Mouse (Mus musculus) T-helper 17 cell (primary cell): Measurements from ENCODE around the gene Pde10a.

ENCODE experiments used
- in situ Hi-C, 2 experiments: fragments of 300-600 bp; cut with MboI, MseI; formaldehyde crosslinking; loops; 1 replicate in 1 of 2; 2 replicates in 1 of 2; pipeline ENCODE4 v1.15.1; 2025; ENCODE audit warnings: high pct_unique_total_duplicates in 2 of 2

The Pde10a gene

GRCm38 (mm10) chr17:8936603-8937002 is 411.4 kb downstream of the Pde10a start:
- in situ Hi-C loops = no loop called here

- in situ Hi-C loops = no loop called here
Observed at GRCm38 (mm10) chr17:8951588-8951987, 426.4 kb downstream of the Pde10a start.

DNA sequence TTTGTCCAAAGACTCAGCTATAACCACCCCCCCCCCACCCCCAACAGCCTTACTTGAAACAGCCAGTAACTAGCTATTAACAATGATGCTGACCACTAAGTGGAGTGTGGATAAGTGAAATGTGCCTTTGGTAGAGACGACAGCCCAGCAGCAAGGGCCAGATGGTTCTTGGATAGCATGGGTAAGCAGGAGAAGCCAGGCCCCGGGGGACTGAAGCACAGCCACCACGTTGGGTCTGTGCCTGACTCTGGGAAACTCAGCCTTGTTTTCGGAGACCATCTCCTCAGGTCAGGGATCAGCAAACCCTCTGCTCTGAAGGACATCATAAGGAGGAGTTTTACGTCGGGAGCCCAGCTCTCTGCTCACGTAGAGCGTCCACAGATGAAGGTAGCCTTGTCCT is 427.8 kb downstream of the Pde10a start:
- in situ Hi-C loops = no loop called here

- in situ Hi-C loops = no loop called here
Observed at GRCm38 (mm10) chr17:8958125-8958524, 433.0 kb downstream of the Pde10a start.

DNA sequence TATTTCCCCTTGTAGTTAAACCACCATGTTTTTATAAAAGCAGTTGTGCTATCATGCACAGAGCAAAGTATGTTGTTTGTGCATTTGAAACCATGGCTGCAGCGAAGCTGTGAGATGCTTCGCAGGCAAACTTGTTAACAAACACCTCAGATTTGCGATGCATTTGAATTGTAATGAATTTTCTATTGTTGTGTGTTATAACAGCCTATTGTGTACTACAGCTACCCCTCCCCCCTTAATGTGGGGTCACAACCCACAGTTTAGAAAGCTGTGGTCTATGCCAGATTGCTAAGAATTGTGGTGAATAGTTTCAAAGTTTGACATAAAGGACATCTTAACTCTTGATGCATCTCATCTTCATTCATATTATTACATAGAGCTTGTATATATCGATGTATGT is 435.2 kb downstream of the Pde10a start:
- in situ Hi-C loops = no loop called here

GRCm38 (mm10) chr17:8961097-8961496 is 435.9 kb downstream of the Pde10a start:
- in situ Hi-C loops = no loop called here

- in situ Hi-C loops = no loop called here
Observed at GRCm38 (mm10) chr17:8961644-8962043, 436.5 kb downstream of the Pde10a start.

- in situ Hi-C loops = no loop called here
Observed at GRCm38 (mm10) chr17:8965177-8965576, 440.0 kb downstream of the Pde10a start.

DNA sequence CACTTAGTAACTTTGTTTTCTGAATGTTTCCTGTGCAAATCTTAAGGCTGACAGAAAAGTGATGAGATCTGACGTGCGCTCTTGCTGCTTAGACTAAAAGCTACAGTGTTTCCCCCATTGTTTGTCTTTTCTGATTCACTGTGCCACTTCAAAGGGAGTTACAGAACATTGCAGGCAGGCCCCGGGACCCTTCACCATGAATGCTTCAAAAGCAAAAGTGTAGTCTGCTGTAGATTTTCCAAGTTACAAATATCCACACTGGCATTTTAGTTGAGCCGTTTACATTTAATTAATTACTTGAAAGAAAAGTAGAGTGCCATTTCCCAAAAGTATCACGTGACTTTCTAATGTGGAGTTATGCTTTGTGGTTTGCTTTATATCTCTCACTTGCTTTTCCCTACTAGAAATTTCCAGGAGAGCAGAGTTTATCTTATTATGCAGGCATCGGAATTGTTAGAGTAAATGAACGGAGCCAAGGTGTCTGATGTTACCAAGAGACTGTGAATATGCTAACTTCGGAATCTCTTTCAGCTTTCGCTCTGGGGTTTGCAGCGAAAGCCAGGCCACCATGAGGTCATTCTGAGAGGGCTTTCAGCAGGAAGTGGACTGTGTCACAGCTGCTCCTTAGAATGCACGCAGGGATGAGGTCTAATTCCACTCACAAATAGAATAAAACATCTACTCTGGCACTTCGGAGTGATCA is 447.1 kb downstream of the Pde10a start:
- in situ Hi-C loops = no loop called here

DNA sequence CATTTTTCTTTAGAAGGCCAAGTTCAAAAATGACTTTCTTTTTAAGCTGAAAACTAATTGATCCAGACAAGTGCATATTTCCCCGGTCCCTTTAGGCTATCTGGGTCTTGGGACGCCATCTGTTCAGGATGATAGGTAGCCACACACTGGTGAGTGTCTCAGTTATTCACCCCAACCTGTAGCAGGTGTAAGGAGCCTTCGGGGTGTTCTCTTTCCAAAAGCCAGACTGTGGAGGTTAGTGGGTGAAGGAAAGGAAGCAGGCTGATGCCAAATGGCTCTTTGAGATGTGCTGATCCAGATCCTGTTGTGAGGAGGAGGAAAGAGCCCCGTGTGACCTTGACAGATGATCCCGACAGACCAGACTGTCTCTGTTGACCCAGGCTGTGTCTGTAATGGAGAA is 448.2 kb downstream of the Pde10a start:
- in situ Hi-C loops = no loop called here

DNA sequence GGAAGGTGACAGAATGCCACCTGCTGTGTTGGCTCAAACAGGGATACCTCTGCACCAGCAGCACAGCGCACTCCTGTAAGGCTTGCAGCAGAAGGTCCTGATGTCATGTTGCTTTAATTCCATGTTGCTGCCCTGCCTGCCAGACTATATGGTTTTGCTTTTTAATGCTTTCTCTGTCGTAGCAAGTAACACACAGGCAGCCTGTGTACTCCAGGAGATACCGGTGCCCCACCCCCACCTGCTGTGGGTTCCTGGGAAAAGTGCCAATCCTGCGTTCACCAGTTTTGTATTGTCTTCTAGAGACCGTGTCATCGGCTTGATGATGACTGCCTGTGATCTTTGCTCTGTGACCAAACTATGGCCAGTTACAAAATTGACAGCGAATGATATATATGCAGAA is 449.3 kb downstream of the Pde10a start:
- in situ Hi-C loops = no loop called here

- in situ Hi-C loops = no loop called here
Observed at GRCm38 (mm10) chr17:8974823-8975397, 449.7 kb downstream of the Pde10a start.

DNA sequence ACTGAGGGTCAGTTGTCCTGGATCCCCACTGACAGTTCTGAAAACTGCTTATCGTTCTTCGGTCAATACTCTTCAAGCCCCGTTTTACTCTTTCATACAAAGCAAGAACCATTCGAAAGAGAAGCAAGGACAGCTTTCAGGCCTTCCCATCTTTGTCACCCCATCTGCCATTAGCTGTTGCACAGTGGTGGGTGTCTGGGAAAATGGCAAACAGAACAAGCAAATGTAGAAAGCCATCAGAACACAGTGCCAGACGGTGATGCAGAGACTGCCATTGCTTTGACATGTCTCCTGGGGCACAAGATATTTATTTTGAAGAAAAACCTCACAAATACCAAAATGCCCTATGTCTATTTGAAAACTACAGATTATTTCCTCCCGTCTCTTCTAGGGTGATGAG is 451.6 kb downstream of the Pde10a start:
- in situ Hi-C loops = no loop called here

- in situ Hi-C loops = no loop called here
Observed at GRCm38 (mm10) chr17:8977271-8977670, 452.1 kb downstream of the Pde10a start.

DNA sequence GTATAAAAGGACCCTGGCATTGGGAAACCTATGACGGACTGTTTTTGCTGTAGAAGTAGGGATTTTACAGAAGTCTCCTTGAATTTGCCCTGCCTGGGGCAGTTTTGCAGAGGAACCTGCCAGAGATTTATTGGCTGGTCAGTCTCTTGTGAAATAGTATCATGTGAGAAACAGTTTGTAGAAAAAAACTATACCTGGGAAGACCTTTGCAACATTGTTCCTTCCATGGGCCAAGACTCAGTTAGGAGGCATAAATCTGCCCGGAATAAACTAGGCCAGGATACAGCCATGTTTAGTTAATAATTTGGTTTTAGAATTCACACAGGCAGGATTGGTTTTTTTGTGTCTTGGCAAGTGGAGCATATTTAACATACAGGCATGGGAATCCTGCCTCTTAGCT is 458.4 kb downstream of the Pde10a start:
- in situ Hi-C loops = no loop called here

GRCm38 (mm10) chr17:8985714-8986113 is 460.5 kb downstream of the Pde10a start:
- in situ Hi-C loops = no loop called here

GRCm38 (mm10) chr17:8986551-8986950 is 461.4 kb downstream of the Pde10a start:
- in situ Hi-C loops = no loop called here

DNA sequence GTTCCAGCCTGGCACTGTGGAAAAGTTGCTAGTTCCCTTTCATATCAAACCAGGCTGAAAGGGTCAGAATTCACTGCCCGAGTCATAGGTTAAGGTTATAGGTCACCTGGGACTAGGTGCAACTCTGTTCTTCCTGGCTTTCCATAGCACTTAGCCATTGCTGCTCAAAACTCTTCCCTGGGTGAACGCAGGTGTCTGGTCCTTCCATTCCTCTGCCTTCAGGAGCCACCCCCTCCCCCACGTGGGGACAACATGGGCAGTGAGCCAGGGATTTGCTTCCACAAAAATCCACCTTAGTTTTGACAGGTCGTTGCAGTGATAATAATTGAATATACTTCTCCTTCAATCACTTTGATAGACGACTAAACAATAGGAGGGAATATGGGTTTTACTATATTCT is 462.2 kb downstream of the Pde10a start:
- in situ Hi-C loops = no loop called here

DNA sequence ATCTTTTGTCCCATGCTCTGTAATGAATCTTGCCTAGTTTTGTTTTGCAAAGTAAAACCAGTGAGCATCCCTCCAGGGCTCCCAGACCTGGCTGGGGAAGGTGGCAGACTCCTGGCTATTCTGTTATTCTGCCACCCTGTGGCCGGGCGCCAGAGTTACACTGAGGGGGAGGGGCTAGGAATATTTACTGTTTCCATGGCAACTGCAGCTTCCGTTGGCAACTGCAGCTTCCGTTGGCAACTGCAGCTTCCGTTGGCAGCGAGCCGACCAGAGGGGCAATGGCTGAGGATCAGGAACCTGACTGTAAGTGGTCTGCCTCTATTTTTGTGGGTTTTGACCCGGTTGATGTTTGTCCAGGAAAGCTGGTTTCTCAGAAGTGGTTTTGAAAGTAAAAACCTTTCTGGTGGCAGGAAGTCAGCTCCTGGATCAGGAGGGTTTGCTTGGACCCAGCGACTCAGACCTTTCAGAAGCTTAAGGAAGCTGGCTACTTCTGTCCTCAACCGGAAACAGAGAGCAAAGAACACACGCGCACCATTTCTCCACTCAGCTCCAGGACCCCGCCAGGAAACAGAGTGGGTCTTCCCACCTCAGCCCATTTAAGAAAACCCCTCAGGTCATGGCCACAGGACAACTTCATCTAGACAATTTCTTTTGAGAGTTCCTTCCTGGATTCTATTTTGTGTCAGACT is 463.1 kb downstream of the Pde10a start, which contains the start of gene 1700010I14Rik:
1700010I14Rik (plus strand) TSS at position 215 of the 689 bp plus-strand sequence.
- in situ Hi-C loops = no loop called here

DNA sequence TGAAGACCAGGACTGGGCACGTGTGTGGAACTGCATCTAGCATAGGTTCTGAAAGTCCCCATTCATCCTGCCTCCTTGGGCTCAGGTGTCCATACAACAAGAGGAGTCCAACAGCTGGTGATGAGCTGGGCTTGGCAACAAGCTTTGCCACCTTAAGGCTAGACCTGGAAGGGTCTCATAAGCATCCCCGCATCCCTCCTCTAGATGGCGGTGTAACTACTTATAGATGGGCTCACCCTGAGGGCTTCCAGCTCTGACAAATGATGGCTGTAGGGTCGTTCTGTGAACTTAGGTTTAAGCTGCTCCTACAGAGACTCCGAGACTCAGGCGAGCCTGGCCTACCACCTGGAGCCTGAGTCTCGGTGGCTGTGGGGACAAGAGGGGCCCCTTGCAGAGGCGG is 466.0 kb downstream of the Pde10a start:
- in situ Hi-C loops = no loop called here

DNA sequence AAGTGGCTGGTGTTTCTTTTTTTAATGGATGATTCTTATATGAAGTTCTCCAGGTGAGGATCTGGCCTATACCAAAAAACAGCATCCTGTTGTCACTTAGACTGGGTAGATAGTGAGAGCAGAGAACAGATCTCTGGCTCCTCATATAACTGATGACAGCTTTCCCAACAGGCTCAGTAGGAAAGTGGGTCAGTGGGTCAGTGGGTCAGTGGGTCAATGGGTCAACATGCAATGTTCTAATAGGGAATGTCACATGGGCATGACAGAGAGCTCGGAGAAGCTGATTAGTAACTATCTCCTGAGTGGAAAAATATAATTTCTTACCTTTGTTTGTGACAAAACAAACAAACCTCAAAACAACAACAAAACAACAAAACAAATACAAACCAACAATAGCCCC is 470.2 kb downstream of the Pde10a start:
- in situ Hi-C loops = no loop called here

DNA sequence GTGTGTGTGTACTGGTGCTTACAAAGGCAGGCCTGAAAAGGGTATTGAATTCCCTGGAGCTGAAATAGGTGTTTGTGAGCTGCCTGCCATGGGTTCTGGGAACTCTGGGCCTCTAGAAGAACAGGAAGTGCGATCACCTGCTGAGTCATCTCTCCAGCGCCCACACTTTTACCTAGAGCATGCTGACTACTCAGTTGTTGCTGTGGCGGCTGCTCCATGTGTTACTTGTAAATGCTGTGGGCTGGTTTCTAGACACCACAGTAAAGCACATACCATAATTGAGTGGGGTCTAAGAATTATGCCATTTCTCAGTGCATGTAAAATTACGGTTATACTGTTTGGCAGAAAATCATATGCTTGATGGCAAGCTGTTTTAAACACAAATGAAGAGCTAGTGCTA is 477.3 kb downstream of the Pde10a start:
- in situ Hi-C loops = no loop called here

GRCm38 (mm10) chr17:9004516-9004915 is 479.3 kb downstream of the Pde10a start:
- in situ Hi-C loops = no loop called here
